8 mouse cellular contexts compared by ENCODE assay signal in genomic region chr6:128028116-128028940, GRCm38 (mm10).
DNase-seq lines count a peak whose midpoint lies in the region; ATAC-seq lines count a peak whose summit lies in the region.

No protein-coding gene starts in this region.

- intact Hi-C loops in left cerebral cortex, postnatal 4 days (cut with DNase I), result loop anchor here (5.0 kb wide), 1 partner anchor 61 kb away; no protein-coding TSS in a partner anchor

- peak overlapping the region; percentile 49; the same call in 1 of the 2 replicates for H3K27ac ChIP-seq in midbrain, embryonic 14.5 days (replicated peaks; ENCODE audit: low read depth, low read length)

- DNase-seq in adrenal gland, adult (ENCODE audit: inconsistent age in 2 of 2, low spot score in 1 of 2), result peak; percentile 45 to 82
- no peak for DNase-seq in adrenal gland, adult 8-10 months
- peak; percentile 89 for DNase-seq in left cerebral cortex, postnatal 4 days
- no peak for DNase-seq in left cerebral cortex, adult 11 months (ENCODE audit: low spot score)
- DNase-seq in c-Kit-positive CD71-positive TER-119-negative erythroid progenitor cells, embryonic 14.5 days (ENCODE audit: low read depth), result peak; percentile 4
- peak; percentile 48 to 62 for DNase-seq in gastrocnemius, postnatal 4 days (ENCODE audit: low spot score in 2 of 2)
- DNase-seq in midbrain, embryonic 14.5 days, result peak; percentile 59
- no peak for DNase-seq in layer of hippocampus, postnatal 14 days (ENCODE audit: low spot score in 2 of 2)

- no peak overlapping the region for H3K4me2 ChIP-seq in midbrain, embryonic 14.5 days (ENCODE audit: low read length)

- H3K4me1 ChIP-seq in midbrain, embryonic 14.5 days (ENCODE audit: control insufficient read depth, insufficient read depth, low read length), result peaks cover 14% of the 10 kb centered on the region; the same call in 1 of the 2 replicates

- ATAC-seq in midbrain, embryonic 14.5 days (ENCODE audit: low FRiP score, low TSS enrichment), result no peak; the same call in 1 of the 2 replicates

- H3K27me3 ChIP-seq in midbrain, embryonic 14.5 days (ENCODE audit: control insufficient read depth, insufficient read depth, low read length), result peaks cover 7% of the 10 kb centered on the region

- WGBS in midbrain, embryonic 14.5 days, result 12% methylated on average over 10 of the region's 10 CpGs

- H3K4me3 ChIP-seq in midbrain, embryonic 14.5 days (replicated peaks; ENCODE audit: low read depth, low read length), result no peak overlapping the region

- no peaks in the 10 kb centered on the region for H3K9me3 ChIP-seq in midbrain, embryonic 14.5 days (ENCODE audit: control insufficient read depth, low read length)

- no peaks in the 10 kb centered on the region for H3K36me3 ChIP-seq in midbrain, embryonic 14.5 days (ENCODE audit: control insufficient read depth, insufficient read depth, low read length)

- H3K9ac ChIP-seq in midbrain, embryonic 14.5 days (replicated peaks; ENCODE audit: low read length), result no peak overlapping the region

Comparison
In these comparisons a context has a peak if more than half of its experiments do, and no peak if none do; other contexts are left out.
1. DNase-seq: peak in adrenal gland, adult (2 of 2), left cerebral cortex, postnatal 4 days (single experiment), c-Kit-positive CD71-positive TER-119-negative erythroid progenitor cells, embryonic 14.5 days (single experiment), gastrocnemius, postnatal 4 days (2 of 2) and midbrain, embryonic 14.5 days (single experiment); none in adrenal gland, adult 8-10 months (single experiment), left cerebral cortex, adult 11 months (single experiment) and layer of hippocampus, postnatal 14 days (0 of 2).